11 mouse cellular contexts compared by ENCODE assay signal in the genomic region with DNA sequence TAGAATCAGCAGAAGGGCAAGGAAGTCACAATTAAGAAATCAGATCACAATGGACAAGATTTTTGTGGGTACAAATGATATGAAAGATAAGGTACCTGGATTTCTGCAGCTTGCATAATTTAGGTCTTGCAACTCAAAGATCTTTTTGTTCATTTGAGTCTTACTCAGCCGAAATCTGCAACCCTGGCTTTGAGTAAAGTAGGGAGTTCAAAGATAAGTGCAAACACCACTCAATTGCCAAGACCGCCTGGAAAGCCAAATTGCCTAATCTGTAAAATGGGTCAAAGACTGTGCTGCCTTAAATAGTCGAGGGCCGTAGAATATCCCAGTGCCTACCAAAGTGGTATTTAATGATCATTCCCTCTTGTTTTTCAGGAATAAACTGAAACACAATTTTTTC. TPM values are rescaled to one million over a fixed set of nuclear protein-coding genes. Genes with fewer than 3 reads are reported as not detected.
A peak's percentile ranks its signal among the peaks of the same experiment; 100 is the strongest.
DNase-seq lines count a peak whose midpoint lies in the region; ATAC-seq and TF ChIP-seq lines count a peak whose summit lies in the region.
"Had no signal": no experiment of that assay in that cellular context is flagged by ENCODE, and none has a peak within 500 bp of the region (broad histone marks: within the 10 kb centered on the region; RNA-seq: fewer than 3 reads in every experiment).

No protein-coding gene starts in this region.

- H3K4me1 ChIP-seq in heart, embryonic 15.5 days (replicated peaks), result peaks cover 10% of the 10 kb centered on the region
- H3K4me1 ChIP-seq in liver, adult 2 months (ENCODE audit: control insufficient read depth, insufficient read depth, low read length), result peaks cover 43% of the 10 kb centered on the region
- peaks cover 16% of the 10 kb centered on the region for H3K4me1 ChIP-seq in G1E (ENCODE audit: insufficient read depth, low read depth, low read length)
- H3K4me1 ChIP-seq in liver, embryonic 13.5 days (replicated peaks), result peaks cover 18% of the 10 kb centered on the region

- no peak overlapping the region for H3K9ac ChIP-seq in heart, embryonic 15.5 days
- no peak overlapping the region for H3K9ac ChIP-seq in liver, adult 2 months (ENCODE audit: low read depth, low read length)
- no peak overlapping the region for H3K9ac ChIP-seq in liver, embryonic 13.5 days

- no peak overlapping the region for H3K4me3 ChIP-seq in heart, embryonic 15.5 days
- H3K4me3 ChIP-seq in liver, adult 2 months (ENCODE audit: insufficient read depth, low read depth, low read length), result no peak overlapping the region; the same call in 1 of the 2 replicates
- H3K4me3 ChIP-seq in G1E (ENCODE audit: low read depth, low read length), result no peak overlapping the region
- no peak overlapping the region for H3K4me3 ChIP-seq in liver, embryonic 13.5 days (replicated peaks)

- no peaks in the 10 kb centered on the region for H3K79me2 ChIP-seq in liver, adult 2 months (ENCODE audit: control insufficient read depth, insufficient read depth, low read length)

- H3K4me2 ChIP-seq in heart, embryonic 15.5 days, result peak overlapping the region; percentile 83
- peak overlapping the region; percentile 82; the same call in 1 of the 2 replicates for H3K4me2 ChIP-seq in liver, embryonic 13.5 days

- no peak for ATAC-seq in heart, embryonic 15.5 days (replicated peaks; ENCODE audit: insufficient number of reproducible peaks, insufficient read depth, low FRiP score, low read depth)
- ATAC-seq in G1E (ENCODE audit: extremely low read depth, insufficient number of reproducible peaks, low FRiP score, poor library complexity, severe bottlenecking), result peak; percentile 36; the same call in 1 of the 2 replicates
- no peak for ATAC-seq in liver, embryonic 13.5 days (ENCODE audit: low read depth)

- H3K36me3 ChIP-seq in heart, embryonic 15.5 days, result no peaks in the 10 kb centered on the region
- no peaks in the 10 kb centered on the region for H3K36me3 ChIP-seq in liver, adult 2 months (ENCODE audit: control insufficient read depth, insufficient read depth, low read length)
- peaks cover 15% of the 10 kb centered on the region for H3K36me3 ChIP-seq in G1E (replicated peaks)
- no peaks in the 10 kb centered on the region for H3K36me3 ChIP-seq in liver, embryonic 13.5 days
- H3K36me3 ChIP-seq: midbrain, embryonic 13.5 days had no signal

- H3K27ac ChIP-seq in heart, embryonic 15.5 days, result no peak overlapping the region
- no peak overlapping the region for H3K27ac ChIP-seq in liver, adult 2 months (replicated peaks; ENCODE audit: insufficient read depth, low read depth, low read length)
- no peak overlapping the region for H3K27ac ChIP-seq in liver, embryonic 13.5 days
- H3K27ac ChIP-seq: hindbrain, postnatal 0 days; layer of hippocampus, adult 2 months; macrophage; midbrain, embryonic 13.5 days had no signal

- no peak for TF ChIP-seq POLR2A in liver, adult 2 months (IDR thresholded peaks at IDR 0.05; ENCODE audit: extremely low read depth, insufficient read depth, low read length)

- H3K27me3 ChIP-seq in heart, embryonic 15.5 days, result no peaks in the 10 kb centered on the region
- H3K27me3 ChIP-seq in liver, adult 2 months (ENCODE audit: control insufficient read depth, insufficient read depth, low read length), result no peaks in the 10 kb centered on the region
- H3K27me3 ChIP-seq in G1E (ENCODE audit: insufficient read depth, low read length), result no peaks in the 10 kb centered on the region
- H3K27me3 ChIP-seq in liver, embryonic 13.5 days, result no peaks in the 10 kb centered on the region
- H3K27me3 ChIP-seq: midbrain, embryonic 13.5 days had no signal

- H3K9me3 ChIP-seq in heart, embryonic 15.5 days (replicated peaks), result no peaks in the 10 kb centered on the region
- H3K9me3 ChIP-seq in G1E (replicated peaks), result peaks cover 10% of the 10 kb centered on the region
- H3K9me3 ChIP-seq in liver, embryonic 13.5 days (replicated peaks), result no peaks in the 10 kb centered on the region
- H3K9me3 ChIP-seq: midbrain, embryonic 13.5 days had no signal

- TF ChIP-seq CTCF in liver, adult 2 months (IDR thresholded peaks at IDR 0.05; ENCODE audit: low read depth, low read length), result no peak
- no peak for TF ChIP-seq CTCF in G1E (IDR thresholded peaks at IDR 0.05; ENCODE audit: low read depth, low read length)

- DNase-seq in heart, postnatal 4 days, result no peak
- DNase-seq in liver, adult 2 months (ENCODE audit: extremely low read depth, low read depth, low spot score), result peak; percentile 92
- DNase-seq in liver, result no peak
- no peak for DNase-seq in G1E (ENCODE audit: low spot score)
- DNase-seq in liver, embryonic 13.5 days, result no peak
- no peak for DNase-seq in thymus, postnatal 14 days

- WGBS in heart, embryonic 15.5 days, result 89% methylated on average over 4 of the region's 4 CpGs
- 24% methylated on average over 4 of the region's 4 CpGs for WGBS in liver, adult 2 months
- 71% methylated on average over 4 of the region's 4 CpGs for WGBS in liver, embryonic 13.5 days (ENCODE audit: insufficient replicate concordance)

RNA-seq across cellular contexts. Expression of a gene that starts 0.7 kb away (rescaled TPM):
- polyA plus RNA-seq in heart, embryonic 15.5 days (2015; fragmentation: Nextera tagmentation; extraction: Ambion mirVana), result 7.0 and 8.3 TPM in 2 replicates
- total RNA-seq in heart, postnatal 4 days (2021), result 1 to 10 TPM; 4.3 to 4.8 TPM
- total RNA-seq in liver, adult 2 months (2014; rRNA removed), result 43.4 and 63.1 TPM in 2 replicates
- 18.5 and 22.0 TPM in 2 replicates for polyA plus RNA-seq in liver, adult 2 months (2012; rRNA removed)
- total RNA-seq in G1E (2014; fragmentation: Nextera tagmentation), result 6.8 and 8.5 TPM in 2 replicates
- total RNA-seq in G1E (2017), result 25.8 and 26.4 TPM in 2 replicates
- 1.6 and 2.2 TPM in 2 replicates for polyA plus RNA-seq in G1E (2012)
- polyA plus RNA-seq in liver, embryonic 13.5 days (2015; fragmentation: Nextera tagmentation; extraction: Ambion mirVana), result 10.9 and 12.4 TPM in 2 replicates

RNA-seq across cellular contexts. Expression of a gene that starts 26.8 kb away (rescaled TPM):
- 13.7 and 14.1 TPM in 2 replicates for polyA plus RNA-seq in heart, embryonic 15.5 days (2015; fragmentation: Nextera tagmentation; extraction: Ambion mirVana)
- total RNA-seq in heart, postnatal 4 days (2021), result 10 to 100 TPM; 27.3 to 29.6 TPM
- 0.07 and 0.09 TPM in 2 replicates for total RNA-seq in liver, adult 2 months (2014; rRNA removed)
- polyA plus RNA-seq in liver, adult 2 months (2012; rRNA removed), result 0.05 TPM in 1 of 2 replicates, not detected in the other
- total RNA-seq in G1E (2014; fragmentation: Nextera tagmentation), result 6.3 and 8.4 TPM in 2 replicates
- total RNA-seq in G1E (2017), result 0.87 and 1.5 TPM in 2 replicates
- polyA plus RNA-seq in G1E (2012), result 0.10 and 0.17 TPM in 2 replicates
- 0.33 and 0.61 TPM in 2 replicates for polyA plus RNA-seq in liver, embryonic 13.5 days (2015; fragmentation: Nextera tagmentation; extraction: Ambion mirVana)
- polyA plus RNA-seq: macrophage had no signal
